Mouse (Mus musculus): Measurements from ENCODE around the gene Il2rb. TPM values are rescaled to one million over a fixed set of nuclear protein-coding genes. Genes with fewer than 3 reads are reported as not detected.

Il2rb gene
- polyA plus RNA-seq, 1 experiment from 2014 or later = not detected

- Histone ChIP-seq H3K4me3 (peak overlapping the region; percentile 36), H3K27ac (ENCODE audit: poor library complexity, severe bottlenecking) (peak overlapping the region; percentile 86), H3K9ac (peak overlapping the region; percentile 72), H3K27me3 (replicated peaks) (no peaks in the 10 kb centered on the region), H3K9me3 (replicated peaks) (no peaks in the 10 kb centered on the region), H3K4me1 (replicated peaks) (peaks cover 45% of the 10 kb centered on the region), H3K36me3 (no peaks in the 10 kb centered on the region), H3K4me2 (peak overlapping the region; percentile 62)
- under 1% methylated on average over 25 of the region's 25 CpGs for WGBS
- ATAC-seq (ENCODE audit: insufficient number of reproducible peaks, low FRiP score) = peak; percentile 66
Observed at GRCm38 (mm10) chr15:78531901-78532469, 36.9 kb upstream of the Il2rb start.

GRCm38 (mm10) chr15:78531451-78531720 lies 36.3 kb upstream of the Il2rb start:
- no peaks in the 10 kb centered on the region; the same call in 1 of the 2 replicates for H3K36me3 ChIP-seq
- H3K4me2 ChIP-seq = peak overlapping the region; percentile 62
- no peaks in the 10 kb centered on the region for H3K9me3 ChIP-seq (replicated peaks)
- peak overlapping the region; percentile 86 for H3K27ac ChIP-seq (ENCODE audit: poor library complexity, severe bottlenecking)
- ATAC-seq (ENCODE audit: insufficient number of reproducible peaks, low FRiP score) = no peak
- H3K9ac ChIP-seq = peak overlapping the region; percentile 72
- 0 out of 2 replicates have a peak overlapping the region, but pooled peaks have one; percentile 36 for H3K4me3 ChIP-seq
- peaks cover 45% of the 10 kb centered on the region for H3K4me1 ChIP-seq (replicated peaks)
- no peaks in the 10 kb centered on the region for H3K27me3 ChIP-seq (replicated peaks)
- 71% methylated on average over 4 of the region's 4 CpGs for WGBS

- ATAC-seq (ENCODE audit: insufficient number of reproducible peaks, low FRiP score) = no peak
- H3K4me3 ChIP-seq = peak within 1 kb of the TSS; percentile 36
- no peaks in the 10 kb centered on the region for H3K9me3 ChIP-seq (replicated peaks)
- WGBS = 64% methylated on average over 17 of the region's 17 CpGs
- H3K27me3 ChIP-seq (replicated peaks) = no peaks in the 10 kb centered on the region
- peak within 1 kb of the TSS; percentile 72 for H3K9ac ChIP-seq
- peak within 1 kb of the TSS; percentile 62 for H3K4me2 ChIP-seq
- peaks cover 45% of the 10 kb centered on the region for H3K4me1 ChIP-seq (replicated peaks)
- H3K27ac ChIP-seq (ENCODE audit: poor library complexity, severe bottlenecking) = peak within 1 kb of the TSS; percentile 86
- no peaks in the 10 kb centered on the region; the same call in 1 of the 2 replicates for H3K36me3 ChIP-seq
Observed at GRCm38 (mm10) chr15:78530671-78531450, 35.8 kb upstream of the Il2rb start, which contains the start of gene C1qtnf6. Gene C1qtnf6, minus strand, starts transcription at chr15:78531416.

- H3K36me3 ChIP-seq = peaks cover 3% of the 10 kb centered on the region; the same call in 1 of the 2 replicates
- no peak for ATAC-seq (ENCODE audit: insufficient number of reproducible peaks, low FRiP score)
- peak overlapping the region; percentile 86 for H3K27ac ChIP-seq (ENCODE audit: poor library complexity, severe bottlenecking)
- peaks cover 45% of the 10 kb centered on the region for H3K4me1 ChIP-seq (replicated peaks)
- H3K4me3 ChIP-seq = no peak overlapping the region; the same call in 1 of the 2 replicates
- peak overlapping the region; percentile 72 for H3K4me2 ChIP-seq
- H3K9me3 ChIP-seq (replicated peaks) = no peaks in the 10 kb centered on the region
- peak overlapping the region; percentile 74; the same call in 1 of the 2 replicates for H3K9ac ChIP-seq
- no peaks in the 10 kb centered on the region for H3K27me3 ChIP-seq (replicated peaks)
- 74% methylated on average over 3 of the region's 3 CpGs for WGBS
Observed at GRCm38 (mm10) chr15:78530141-78530540, 35.1 kb upstream of the Il2rb start.

GRCm38 (mm10) chr15:78529428-78529990 lies 34.4 kb upstream of the Il2rb start:
- H3K9ac ChIP-seq = peak overlapping the region; percentile 74
- peak; percentile 66 for ATAC-seq (ENCODE audit: insufficient number of reproducible peaks, low FRiP score)
- H3K4me2 ChIP-seq = peak overlapping the region; percentile 72
- H3K27me3 ChIP-seq (replicated peaks) = no peaks in the 10 kb centered on the region
- peaks cover 45% of the 10 kb centered on the region for H3K4me1 ChIP-seq (replicated peaks)
- peak overlapping the region; percentile 77 for H3K27ac ChIP-seq (ENCODE audit: poor library complexity, severe bottlenecking)
- H3K4me3 ChIP-seq = peak overlapping the region; percentile 46
- peaks cover 9% of the 10 kb centered on the region; the same call in 1 of the 2 replicates for H3K36me3 ChIP-seq
- no peaks in the 10 kb centered on the region for H3K9me3 ChIP-seq (replicated peaks)
- 2% methylated on average over 15 of the region's 15 CpGs for WGBS

GRCm38 (mm10) chr15:78528726-78529411 lies 33.8 kb upstream of the Il2rb start:
- H3K4me3 ChIP-seq = peak overlapping the region; percentile 46
- peak overlapping the region; percentile 74 for H3K9ac ChIP-seq
- peak; percentile 3; the same call in 1 of the 2 replicates for ATAC-seq (ENCODE audit: insufficient number of reproducible peaks, low FRiP score)
- H3K36me3 ChIP-seq = peaks cover 12% of the 10 kb centered on the region; the same call in 1 of the 2 replicates
- H3K27me3 ChIP-seq (replicated peaks) = no peaks in the 10 kb centered on the region
- H3K4me1 ChIP-seq (replicated peaks) = peaks cover 45% of the 10 kb centered on the region
- WGBS = 31% methylated on average over 11 of the region's 11 CpGs
- H3K9me3 ChIP-seq (replicated peaks) = no peaks in the 10 kb centered on the region
- H3K4me2 ChIP-seq = peak overlapping the region; percentile 72
- H3K27ac ChIP-seq (ENCODE audit: poor library complexity, severe bottlenecking) = peak overlapping the region; percentile 77

- Histone ChIP-seq H3K27me3 (replicated peaks) (no peaks in the 10 kb centered on the region), H3K4me2 (peak overlapping the region; percentile 72), H3K36me3 (peaks cover 12% of the 10 kb centered on the region; the same call in 1 of the 2 replicates), H3K9ac (no peak overlapping the region), H3K4me3 (no peak overlapping the region), H3K9me3 (replicated peaks) (no peaks in the 10 kb centered on the region), H3K27ac (ENCODE audit: poor library complexity, severe bottlenecking) (peak overlapping the region; percentile 77; the same call in 1 of the 2 replicates), H3K4me1 (replicated peaks) (peaks cover 45% of the 10 kb centered on the region)
- no peak for ATAC-seq (ENCODE audit: insufficient number of reproducible peaks, low FRiP score)
- WGBS = 54% methylated on average over 7 of the region's 7 CpGs
Observed at GRCm38 (mm10) chr15:78527973-78528372, 32.9 kb upstream of the Il2rb start.

GRCm38 (mm10) chr15:78524163-78524562 lies 29.1 kb upstream of the Il2rb start:
- H3K4me2 ChIP-seq = no peak overlapping the region
- ATAC-seq (ENCODE audit: insufficient number of reproducible peaks, low FRiP score) = no peak
- H3K27ac ChIP-seq (ENCODE audit: poor library complexity, severe bottlenecking) = no peak overlapping the region
- no peaks in the 10 kb centered on the region for H3K9me3 ChIP-seq (replicated peaks)
- H3K9ac ChIP-seq = no peak overlapping the region
- 84% methylated on average over 5 of the region's 5 CpGs for WGBS
- H3K4me1 ChIP-seq (replicated peaks) = peaks cover 30% of the 10 kb centered on the region; the same call in 1 of the 2 replicates
- H3K27me3 ChIP-seq (replicated peaks) = no peaks in the 10 kb centered on the region
- peaks cover 12% of the 10 kb centered on the region; the same call in 1 of the 2 replicates for H3K36me3 ChIP-seq
- no peak overlapping the region for H3K4me3 ChIP-seq

- Histone ChIP-seq H3K9me3 (replicated peaks) (no peaks in the 10 kb centered on the region), H3K4me1 (replicated peaks) (peaks cover 18% of the 10 kb centered on the region), H3K36me3 (peaks cover 12% of the 10 kb centered on the region; the same call in 1 of the 2 replicates), H3K27ac (ENCODE audit: poor library complexity, severe bottlenecking) (no peak overlapping the region), H3K27me3 (replicated peaks) (no peaks in the 10 kb centered on the region), H3K4me3 (no peak overlapping the region), H3K4me2 (no peak overlapping the region), H3K9ac (no peak overlapping the region)
- ATAC-seq (ENCODE audit: insufficient number of reproducible peaks, low FRiP score) = no peak
- 61% methylated on average over 6 of the region's 6 CpGs for WGBS
Observed at GRCm38 (mm10) chr15:78521892-78522291, 26.8 kb upstream of the Il2rb start.

GRCm38 (mm10) chr15:78521331-78521730 lies 26.3 kb upstream of the Il2rb start:
- H3K4me3 ChIP-seq = no peak overlapping the region
- no peak for ATAC-seq (ENCODE audit: insufficient number of reproducible peaks, low FRiP score)
- 67% methylated on average over 8 of the region's 8 CpGs for WGBS
- H3K9me3 ChIP-seq (replicated peaks) = no peaks in the 10 kb centered on the region
- H3K36me3 ChIP-seq = peaks cover 12% of the 10 kb centered on the region; the same call in 1 of the 2 replicates
- H3K27me3 ChIP-seq (replicated peaks) = no peaks in the 10 kb centered on the region
- H3K4me2 ChIP-seq = no peak overlapping the region
- H3K9ac ChIP-seq = no peak overlapping the region
- peaks cover 18% of the 10 kb centered on the region for H3K4me1 ChIP-seq (replicated peaks)
- no peak overlapping the region for H3K27ac ChIP-seq (ENCODE audit: poor library complexity, severe bottlenecking)
